Mouse (Mus musculus) forebrain, embryonic 10.5 days (tissue): Measurements from ENCODE around the gene Dmbx1. TPM values are rescaled to one million over a fixed set of nuclear protein-coding genes. Genes with fewer than 3 reads are reported as not detected.

Source experiments
- DNase-seq: peaks from one replicate; pipeline ENCODE4 v3.0.0-alpha.2; 2017; ENCODE audit warnings: low spot score; ENCODE audit errors: extremely low spot score
- H3K27ac ChIP-seq: fragments of 300-500 bp; sonication (generic); 2 replicates; pipeline ENCODE4 v1.5.1; 2016; ENCODE audit warnings: mild to moderate bottlenecking
- H3K27me3 ChIP-seq: fragments of 300-500 bp; sonication (generic); 2 replicates; pipeline ENCODE4 v1.6.1; 2016; ENCODE audit warnings: mild to moderate bottlenecking; ENCODE audit not compliant: poor library complexity, severe bottlenecking
- H3K36me3 ChIP-seq: fragments of 300-500 bp; sonication (generic); replicated peaks from 2 replicates; pipeline ENCODE4 v1.6.1; 2016; ENCODE audit warnings: mild to moderate bottlenecking, moderate library complexity
- H3K4me1 ChIP-seq: fragments of 300-500 bp; sonication (generic); 2 replicates; pipeline ENCODE4 v1.6.1; 2016
- H3K4me3 ChIP-seq: fragments of 300-500 bp; sonication (generic); 2 replicates; pipeline ENCODE4 v1.5.1; 2016; ENCODE audit warnings: mild to moderate bottlenecking, moderate library complexity
- H3K9me3 ChIP-seq: fragments of 300-500 bp; sonication (generic); 2 replicates; pipeline ENCODE4 v1.6.1; 2016; ENCODE audit warnings: mild to moderate bottlenecking, moderate library complexity
- WGBS: fragments of 180-500 bp; shearing (Covaris S2); methylation state at CpG from one replicate; pipeline ENCODE4 v1.1.7; 2016; 5-methylcytosine and 5-hydroxymethylcytosine counted together
- polyA plus RNA-seq: library from polyadenylated mRNA; unstranded; fragments of >200 nt; fragmentation: Nextera tagmentation; extraction: Ambion mirVana; gene quantifications from 2 replicates; pipeline ENCODE4 v1.2.1, GENCODE M21; 2016

Dmbx1 gene
- polyA plus RNA-seq, 1 experiment from 2014 or later = 2.3 TPM

- H3K36me3 ChIP-seq = no peaks in the 10 kb centered on the region
- peak; percentile 87 for DNase-seq
- H3K27ac ChIP-seq = peak overlapping the region; percentile 64
- H3K27me3 ChIP-seq = peaks cover 100% of the 10 kb centered on the region
- WGBS = under 1% methylated on average over 79 of the region's 79 CpGs
- H3K4me1 ChIP-seq = peaks cover 60% of the 10 kb centered on the region
- no peaks in the 10 kb centered on the region for H3K9me3 ChIP-seq
- peak overlapping the region; percentile 55 for H3K4me3 ChIP-seq
Measured at GRCm38 (mm10) chr4:115962671-115963412, 23.1 kb upstream of the Dmbx1 start.

GRCm38 (mm10) chr4:115961991-115962390 is 22.3 kb upstream of the Dmbx1 start:
- no peak overlapping the region for H3K27ac ChIP-seq
- no peaks in the 10 kb centered on the region for H3K9me3 ChIP-seq
- no peaks in the 10 kb centered on the region for H3K36me3 ChIP-seq
- peak overlapping the region; percentile 55; the same call in 1 of the 2 replicates for H3K4me3 ChIP-seq
- WGBS = 8% methylated on average over 7 of the region's 7 CpGs
- no peak for DNase-seq
- peaks cover 55% of the 10 kb centered on the region for H3K4me1 ChIP-seq
- peaks cover 100% of the 10 kb centered on the region for H3K27me3 ChIP-seq

GRCm38 (mm10) chr4:115959546-115959945 is 19.8 kb upstream of the Dmbx1 start:
- Histone ChIP-seq H3K27me3 (peaks cover 100% of the 10 kb centered on the region), H3K27ac (no peak overlapping the region), H3K4me1 (peaks cover 48% of the 10 kb centered on the region), H3K36me3 (no peaks in the 10 kb centered on the region), H3K9me3 (no peaks in the 10 kb centered on the region), H3K4me3 (no peak overlapping the region)
- DNase-seq = no peak

GRCm38 (mm10) chr4:115955494-115955775 is 15.7 kb upstream of the Dmbx1 start:
- Histone ChIP-seq H3K4me3 (peak overlapping the region; percentile 32; the same call in 1 of the 2 replicates), H3K4me1 (peaks cover 36% of the 10 kb centered on the region), H3K9me3 (no peaks in the 10 kb centered on the region), H3K27ac (no peak overlapping the region), H3K36me3 (no peaks in the 10 kb centered on the region), H3K27me3 (peaks cover 100% of the 10 kb centered on the region)
- no peak for DNase-seq
- 1% methylated on average over 3 of the region's 3 CpGs for WGBS

- no peaks in the 10 kb centered on the region for H3K9me3 ChIP-seq
- peak overlapping the region; percentile 32 for H3K4me3 ChIP-seq
- WGBS = under 1% methylated on average over 19 of the region's 19 CpGs
- DNase-seq = no peak
- peaks cover 100% of the 10 kb centered on the region for H3K27me3 ChIP-seq
- H3K27ac ChIP-seq = no peak overlapping the region
- no peaks in the 10 kb centered on the region for H3K36me3 ChIP-seq
- H3K4me1 ChIP-seq = peaks cover 40% of the 10 kb centered on the region
Measured at GRCm38 (mm10) chr4:115954656-115955493, 15.1 kb upstream of the Dmbx1 start.

- Histone ChIP-seq H3K9me3 (no peaks in the 10 kb centered on the region), H3K4me1 (peaks cover 33% of the 10 kb centered on the region), H3K27ac (no peak overlapping the region), H3K4me3 (no peak overlapping the region), H3K36me3 (no peaks in the 10 kb centered on the region), H3K27me3 (peaks cover 100% of the 10 kb centered on the region)
- 28% methylated on average over 5 of the region's 5 CpGs for WGBS
- DNase-seq = no peak
Measured at GRCm38 (mm10) chr4:115953559-115953958, 13.8 kb upstream of the Dmbx1 start.

- Histone ChIP-seq H3K4me1 (peaks cover 33% of the 10 kb centered on the region), H3K9me3 (no peaks in the 10 kb centered on the region), H3K4me3 (no peak overlapping the region), H3K27me3 (peaks cover 100% of the 10 kb centered on the region), H3K36me3 (no peaks in the 10 kb centered on the region), H3K27ac (no peak overlapping the region)
- peak; percentile 70 for DNase-seq
- 10% methylated on average over 6 of the region's 6 CpGs for WGBS
Measured at GRCm38 (mm10) chr4:115952758-115953157, 13.0 kb upstream of the Dmbx1 start.

- WGBS = under 1% methylated on average over 41 of the region's 41 CpGs
- Histone ChIP-seq H3K9me3 (no peaks in the 10 kb centered on the region), H3K4me3 (peak overlapping the region; percentile 45), H3K36me3 (no peaks in the 10 kb centered on the region), H3K27me3 (peaks cover 100% of the 10 kb centered on the region), H3K27ac (peak overlapping the region; percentile 44; the same call in 1 of the 2 replicates), H3K4me1 (peaks cover 50% of the 10 kb centered on the region)
- no peak for DNase-seq
Measured at GRCm38 (mm10) chr4:115943669-115944314, 4.1 kb upstream of the Dmbx1 start.

GRCm38 (mm10) chr4:115941242-115941820 is 1.6 kb upstream of the Dmbx1 start:
- no peak overlapping the region for H3K4me3 ChIP-seq
- WGBS = under 1% methylated on average over 9 of the region's 9 CpGs
- H3K36me3 ChIP-seq = no peaks in the 10 kb centered on the region
- H3K27me3 ChIP-seq = peaks cover 100% of the 10 kb centered on the region
- no peak overlapping the region for H3K27ac ChIP-seq
- DNase-seq = peak; percentile 48
- peaks cover 71% of the 10 kb centered on the region for H3K4me1 ChIP-seq
- no peaks in the 10 kb centered on the region for H3K9me3 ChIP-seq

GRCm38 (mm10) chr4:115940681-115941080 is 955 bp upstream of the Dmbx1 start:
- Histone ChIP-seq H3K27ac (no peak overlapping the region), H3K4me3 (no peak overlapping the region), H3K36me3 (no peaks in the 10 kb centered on the region), H3K27me3 (peaks cover 100% of the 10 kb centered on the region), H3K9me3 (no peaks in the 10 kb centered on the region), H3K4me1 (peaks cover 77% of the 10 kb centered on the region)
- no peak for DNase-seq
- 6% methylated on average over 3 of the region's 3 CpGs for WGBS

GRCm38 (mm10) chr4:115938276-115939160 is 1.2 kb downstream of the Dmbx1 start:
- Histone ChIP-seq H3K4me1 (peaks cover 78% of the 10 kb centered on the region), H3K36me3 (no peaks in the 10 kb centered on the region), H3K27ac (no peak overlapping the region), H3K27me3 (peaks cover 100% of the 10 kb centered on the region), H3K9me3 (no peaks in the 10 kb centered on the region), H3K4me3 (peak overlapping the region; percentile 56)
- WGBS = under 1% methylated on average over 37 of the region's 37 CpGs
- peak; percentile 65 for DNase-seq
